Mouse (Mus musculus): Measurements from ENCODE around the gene Gpr146. TPM values are rescaled to one million over a fixed set of nuclear protein-coding genes. Genes with fewer than 3 reads are reported as not detected.

The Gpr146 gene
- total and polyA plus RNA-seq, 2 experiments from 2014 or later: 23.0 to 38.2 TPM

GRCm38 (mm10) chr5:139365827-139366226, 11.7 kb upstream of the Gpr146 start:
- ATAC-seq (ENCODE audit: insufficient read depth, low read depth): no peak
- Histone ChIP-seq H3K4me2 (ENCODE audit: low read depth, low read length) (no peak overlapping the region), H3K27ac (ENCODE audit: low read depth) (no peak overlapping the region), H3K4me3 (ENCODE audit: low read depth, low read length) (no peak overlapping the region), H3K4me1 (ENCODE audit: control insufficient read depth, insufficient read depth) (peaks cover 8% of the 10 kb centered on the region), H3K27me3 (ENCODE audit: control insufficient read depth, insufficient read depth, low read length) (no peaks in the 10 kb centered on the region), H3K9ac (replicated peaks; ENCODE audit: low read depth, low read length) (no peak overlapping the region), H3K36me3 (replicated peaks; ENCODE audit: control insufficient read depth, insufficient read depth, low read length) (no peaks in the 10 kb centered on the region), H3K9me3 (replicated peaks; ENCODE audit: control insufficient read depth, low read length) (no peaks in the 10 kb centered on the region)
- WGBS: 72% methylated on average over 1 of the region's 1 CpGs
- TF ChIP-seq EP300 (IDR thresholded peaks at IDR 0.05; ENCODE audit: low read depth): no peak
- TF ChIP-seq CTCF (IDR thresholded peaks at IDR 0.05; ENCODE audit: low read depth): no peak
- no peak for DNase-seq (ENCODE audit: low spot score)

DNA sequence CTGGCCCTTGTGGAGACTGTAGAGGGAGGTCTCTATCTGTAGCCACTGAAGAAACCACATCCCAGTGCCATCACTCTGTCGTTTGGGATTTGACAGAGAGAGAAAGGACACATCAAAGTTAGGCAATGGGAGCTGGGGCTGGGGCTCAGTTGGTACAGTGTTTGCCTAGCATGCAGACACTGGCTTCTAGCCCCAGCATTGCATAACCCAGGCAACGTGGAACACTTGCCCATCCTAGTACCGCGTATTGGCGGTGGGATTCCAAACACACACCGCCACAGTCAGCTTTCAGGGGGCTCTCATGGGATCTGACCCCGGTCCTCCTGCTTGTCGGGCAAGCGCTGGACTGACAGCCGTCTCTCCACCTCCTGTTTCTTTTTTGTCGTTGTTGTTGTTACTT, 11.0 kb upstream of the Gpr146 start:
- Histone ChIP-seq H3K4me3 (ENCODE audit: low read depth, low read length) (no peak overlapping the region), H3K36me3 (replicated peaks; ENCODE audit: control insufficient read depth, insufficient read depth, low read length) (no peaks in the 10 kb centered on the region), H3K4me2 (ENCODE audit: low read depth, low read length) (no peak overlapping the region), H3K9ac (replicated peaks; ENCODE audit: low read depth, low read length) (no peak overlapping the region), H3K9me3 (replicated peaks; ENCODE audit: control insufficient read depth, low read length) (no peaks in the 10 kb centered on the region), H3K27me3 (ENCODE audit: control insufficient read depth, insufficient read depth, low read length) (no peaks in the 10 kb centered on the region), H3K27ac (ENCODE audit: low read depth) (no peak overlapping the region), H3K4me1 (ENCODE audit: control insufficient read depth, insufficient read depth) (peaks cover 15% of the 10 kb centered on the region)
- DNase-seq (ENCODE audit: low spot score): no peak
- ATAC-seq (ENCODE audit: insufficient read depth, low read depth): no peak
- TF ChIP-seq CTCF (IDR thresholded peaks at IDR 0.05; ENCODE audit: low read depth) (no peak), EP300 (IDR thresholded peaks at IDR 0.05; ENCODE audit: low read depth) (no peak)
- 78% methylated on average over 11 of the region's 11 CpGs for WGBS

- H3K4me2 ChIP-seq (ENCODE audit: low read depth, low read length): no peak overlapping the region
- WGBS: 84% methylated on average over 4 of the region's 4 CpGs
- peaks cover 26% of the 10 kb centered on the region for H3K4me1 ChIP-seq (ENCODE audit: control insufficient read depth, insufficient read depth)
- no peaks in the 10 kb centered on the region for H3K9me3 ChIP-seq (replicated peaks; ENCODE audit: control insufficient read depth, low read length)
- ATAC-seq (ENCODE audit: insufficient read depth, low read depth) (no peak), DNase-seq (ENCODE audit: low spot score) (no peak)
- no peak overlapping the region for H3K27ac ChIP-seq (ENCODE audit: low read depth)
- no peak overlapping the region for H3K4me3 ChIP-seq (ENCODE audit: low read depth, low read length)
- no peaks in the 10 kb centered on the region for H3K36me3 ChIP-seq (replicated peaks; ENCODE audit: control insufficient read depth, insufficient read depth, low read length)
- no peak for TF ChIP-seq EP300 (IDR thresholded peaks at IDR 0.05; ENCODE audit: low read depth)
- no peak for TF ChIP-seq CTCF (IDR thresholded peaks at IDR 0.05; ENCODE audit: low read depth)
- no peak overlapping the region for H3K9ac ChIP-seq (replicated peaks; ENCODE audit: low read depth, low read length)
- no peaks in the 10 kb centered on the region for H3K27me3 ChIP-seq (ENCODE audit: control insufficient read depth, insufficient read depth, low read length)
Measured at GRCm38 (mm10) chr5:139367884-139368458, 9.5 kb upstream of the Gpr146 start.

GRCm38 (mm10) chr5:139368638-139369320, 8.7 kb upstream of the Gpr146 start:
- Histone ChIP-seq H3K9ac (replicated peaks; ENCODE audit: low read depth, low read length) (no peak overlapping the region), H3K36me3 (replicated peaks; ENCODE audit: control insufficient read depth, insufficient read depth, low read length) (no peaks in the 10 kb centered on the region), H3K4me3 (ENCODE audit: low read depth, low read length) (no peak overlapping the region), H3K27me3 (ENCODE audit: control insufficient read depth, insufficient read depth, low read length) (no peaks in the 10 kb centered on the region), H3K27ac (ENCODE audit: low read depth) (no peak overlapping the region), H3K4me2 (ENCODE audit: low read depth, low read length) (no peak overlapping the region), H3K4me1 (ENCODE audit: control insufficient read depth, insufficient read depth) (peaks cover 28% of the 10 kb centered on the region), H3K9me3 (replicated peaks; ENCODE audit: control insufficient read depth, low read length) (no peaks in the 10 kb centered on the region)
- TF ChIP-seq CTCF (IDR thresholded peaks at IDR 0.05; ENCODE audit: low read depth) (no peak), EP300 (IDR thresholded peaks at IDR 0.05; ENCODE audit: low read depth) (no peak)
- DNase-seq (ENCODE audit: low spot score) (no peak), ATAC-seq (ENCODE audit: insufficient read depth, low read depth) (no peak)
- WGBS: 78% methylated on average over 11 of the region's 11 CpGs

- Histone ChIP-seq H3K36me3 (replicated peaks; ENCODE audit: control insufficient read depth, insufficient read depth, low read length) (no peaks in the 10 kb centered on the region), H3K9ac (replicated peaks; ENCODE audit: low read depth, low read length) (no peak overlapping the region), H3K27me3 (ENCODE audit: control insufficient read depth, insufficient read depth, low read length) (no peaks in the 10 kb centered on the region), H3K4me3 (ENCODE audit: low read depth, low read length) (no peak overlapping the region), H3K4me1 (ENCODE audit: control insufficient read depth, insufficient read depth) (peaks cover 22% of the 10 kb centered on the region), H3K27ac (ENCODE audit: low read depth) (no peak overlapping the region), H3K4me2 (ENCODE audit: low read depth, low read length) (no peak overlapping the region), H3K9me3 (replicated peaks; ENCODE audit: control insufficient read depth, low read length) (no peaks in the 10 kb centered on the region)
- ATAC-seq (ENCODE audit: insufficient read depth, low read depth): no peak
- DNase-seq (ENCODE audit: low spot score): no peak
- TF ChIP-seq CTCF (IDR thresholded peaks at IDR 0.05; ENCODE audit: low read depth): no peak
- TF ChIP-seq EP300 (IDR thresholded peaks at IDR 0.05; ENCODE audit: low read depth): no peak
- WGBS: 73% methylated on average over 6 of the region's 6 CpGs
Measured at GRCm38 (mm10) chr5:139370336-139370735, 7.2 kb upstream of the Gpr146 start.

Measured in heart, postnatal 0 days (tissue).